Mouse (Mus musculus) hindbrain, embryonic 14.5 days (tissue): ENCODE measurements around the gene Rpa1. TPM values are rescaled to one million over a fixed set of nuclear protein-coding genes. Genes with fewer than 3 reads are reported as not detected.

Experiments
- ATAC-seq: fragments of 200-750 bp; cut with Nextera tagmentation; 2 replicates; pipeline ENCODE4 v1.8.0; 2017; ENCODE audit warnings: moderate number of reproducible peaks, mild to moderate bottlenecking, moderate TSS enrichment, moderate library complexity; ENCODE audit not compliant: low FRiP score
- DNase-seq: peaks from one replicate; pipeline ENCODE4 v3.0.0-alpha.2; 2015; ENCODE audit warnings: low spot score
- H3K27ac ChIP-seq: fragments of 300-500 bp; sonication (generic); 2 replicates; pipeline ENCODE4 v1.5.1; 2014; ENCODE audit warnings: mild to moderate bottlenecking, moderate library complexity
- H3K27me3 ChIP-seq: fragments of 300-500 bp; sonication (generic); 2 replicates; pipeline ENCODE4 v1.6.1; 2014; ENCODE audit warnings: mild to moderate bottlenecking, low read length, mixed read lengths; ENCODE audit not compliant: control insufficient read depth, insufficient read depth
- H3K36me3 ChIP-seq: fragments of 300-500 bp; sonication (generic); replicated peaks from 2 replicates; pipeline ENCODE4 v1.6.1; 2014; ENCODE audit not compliant: control insufficient read depth, insufficient read depth
- H3K4me1 ChIP-seq: fragments of 300-500 bp; sonication (generic); replicated peaks from 2 replicates; pipeline ENCODE4 v1.6.1; 2014; ENCODE audit warnings: antibody characterized with exemption, low read length, mixed read lengths; ENCODE audit not compliant: control insufficient read depth, insufficient read depth
- H3K4me2 ChIP-seq: fragments of 300-500 bp; sonication (generic); replicated peaks from 2 replicates; pipeline ENCODE4 v1.6.1; 2014; ENCODE audit warnings: mild to moderate bottlenecking, moderate library complexity
- H3K4me3 ChIP-seq: fragments of 300-500 bp; sonication (generic); replicated peaks from 2 replicates; pipeline ENCODE4 v1.5.1; 2014; ENCODE audit warnings: mild to moderate bottlenecking, low read length
- H3K9ac ChIP-seq: fragments of 300-500 bp; sonication (generic); 2 replicates; pipeline ENCODE4 v1.6.1; 2014
- H3K9me3 ChIP-seq: fragments of 300-500 bp; sonication (generic); 2 replicates; pipeline ENCODE4 v1.6.1; 2016; ENCODE audit warnings: low read length; ENCODE audit not compliant: control insufficient read depth
- WGBS: fragments of 180-500 bp; shearing (Covaris S2); extraction: QIAGEN DNeasy Blood & Tissue Kit; methylation state at CpG from one replicate; pipeline ENCODE4 v1.1.7; 2014; 5-methylcytosine and 5-hydroxymethylcytosine counted together
- polyA plus RNA-seq: library from polyadenylated mRNA; unstranded; fragments of >200 nt; fragmentation: Nextera tagmentation; extraction: Ambion mirVana; gene quantifications from 2 replicates; pipeline ENCODE4 v1.2.1, GENCODE M21; 2014

Gene Rpa1
- polyA plus RNA-seq, 1 experiment from 2014 or later: 48.0 TPM

- Histone ChIP-seq H3K4me1 (peaks cover 42% of the 10 kb centered on the region), H3K36me3 (no peaks in the 10 kb centered on the region), H3K4me3 (no peak overlapping the region), H3K27me3 (no peaks in the 10 kb centered on the region), H3K27ac (0 out of 2 replicates have a peak overlapping the region, but pooled peaks have one; percentile 12), H3K9ac (no peak overlapping the region), H3K9me3 (no peaks in the 10 kb centered on the region), H3K4me2 (no peak overlapping the region)
- DNase-seq (no peak), ATAC-seq (no peak)
- 75% methylated on average over 9 of the region's 9 CpGs for WGBS
Observed at GRCm38 (mm10) chr11:75294862-75295261, 53.3 kb downstream of the Rpa1 start.

- H3K4me3 ChIP-seq: no peak overlapping the region
- ATAC-seq (no peak), DNase-seq (no peak)
- H3K27ac ChIP-seq: peak overlapping the region; percentile 60
- H3K4me2 ChIP-seq: peak overlapping the region; percentile 23
- H3K4me1 ChIP-seq: peaks cover 41% of the 10 kb centered on the region
- H3K9me3 ChIP-seq: no peaks in the 10 kb centered on the region
- H3K9ac ChIP-seq: no peak overlapping the region; the same call in 1 of the 2 replicates
- 45% methylated on average over 21 of the region's 21 CpGs for WGBS
- no peaks in the 10 kb centered on the region for H3K36me3 ChIP-seq
- no peaks in the 10 kb centered on the region for H3K27me3 ChIP-seq
Observed at GRCm38 (mm10) chr11:75293852-75294361, 54.2 kb downstream of the Rpa1 start.

- H3K9me3 ChIP-seq: no peaks in the 10 kb centered on the region
- H3K4me3 ChIP-seq: no peak overlapping the region
- H3K36me3 ChIP-seq: no peaks in the 10 kb centered on the region
- 67% methylated on average over 7 of the region's 7 CpGs for WGBS
- DNase-seq: no peak
- peaks cover 36% of the 10 kb centered on the region for H3K4me1 ChIP-seq
- no peak overlapping the region for H3K9ac ChIP-seq
- H3K4me2 ChIP-seq: peak overlapping the region; percentile 30
- no peaks in the 10 kb centered on the region for H3K27me3 ChIP-seq
- H3K27ac ChIP-seq: peak overlapping the region; percentile 70
- 0 out of 2 replicates have a peak, but pooled peaks have one; percentile 51 for ATAC-seq
Observed at GRCm38 (mm10) chr11:75292281-75292680, 55.8 kb downstream of the Rpa1 start.

GRCm38 (mm10) chr11:75291389-75292215, 56.5 kb downstream of the Rpa1 start:
- DNase-seq (no peak), ATAC-seq (0 out of 2 replicates have a peak, but pooled peaks have one; percentile 38)
- Histone ChIP-seq H3K4me2 (peak overlapping the region; percentile 30), H3K27me3 (no peaks in the 10 kb centered on the region), H3K27ac (peak overlapping the region; percentile 70), H3K36me3 (no peaks in the 10 kb centered on the region), H3K9ac (no peak overlapping the region; the same call in 1 of the 2 replicates), H3K9me3 (no peaks in the 10 kb centered on the region), H3K4me3 (no peak overlapping the region), H3K4me1 (peaks cover 36% of the 10 kb centered on the region)
- 21% methylated on average over 25 of the region's 25 CpGs for WGBS

- Histone ChIP-seq H3K27me3 (no peaks in the 10 kb centered on the region), H3K4me3 (no peak overlapping the region), H3K36me3 (no peaks in the 10 kb centered on the region), H3K27ac (peak overlapping the region; percentile 43), H3K9me3 (no peaks in the 10 kb centered on the region), H3K4me2 (peak overlapping the region; percentile 30; the same call in 1 of the 2 replicates), H3K4me1 (peaks cover 36% of the 10 kb centered on the region), H3K9ac (no peak overlapping the region)
- ATAC-seq (peak; percentile 79), DNase-seq (peak; percentile 97)
- 14% methylated on average over 6 of the region's 6 CpGs for WGBS
Observed at GRCm38 (mm10) chr11:75290566-75291271, 57.4 kb downstream of the Rpa1 start.

- Histone ChIP-seq H3K4me1 (peaks cover 29% of the 10 kb centered on the region), H3K27me3 (no peaks in the 10 kb centered on the region), H3K9ac (no peak overlapping the region), H3K4me2 (no peak overlapping the region), H3K27ac (no peak overlapping the region), H3K4me3 (no peak overlapping the region), H3K36me3 (no peaks in the 10 kb centered on the region), H3K9me3 (no peaks in the 10 kb centered on the region)
- ATAC-seq (no peak), DNase-seq (no peak)
- WGBS: 54% methylated on average over 2 of the region's 2 CpGs
Observed at GRCm38 (mm10) chr11:75289120-75289519, 59.0 kb downstream of the Rpa1 start.

GRCm38 (mm10) chr11:75288517-75288916, 59.6 kb downstream of the Rpa1 start:
- H3K27ac ChIP-seq: no peak overlapping the region
- WGBS: 87% methylated on average over 8 of the region's 8 CpGs
- H3K4me3 ChIP-seq: no peak overlapping the region
- H3K36me3 ChIP-seq: no peaks in the 10 kb centered on the region
- no peak overlapping the region for H3K9ac ChIP-seq
- no peaks in the 10 kb centered on the region for H3K9me3 ChIP-seq
- ATAC-seq: no peak
- H3K4me2 ChIP-seq: no peak overlapping the region
- DNase-seq: no peak
- no peaks in the 10 kb centered on the region for H3K27me3 ChIP-seq
- peaks cover 27% of the 10 kb centered on the region for H3K4me1 ChIP-seq

GRCm38 (mm10) chr11:75287940-75288339, 60.2 kb downstream of the Rpa1 start:
- peaks cover 5% of the 10 kb centered on the region; the same call in 1 of the 2 replicates for H3K27me3 ChIP-seq
- no peaks in the 10 kb centered on the region for H3K36me3 ChIP-seq
- H3K9ac ChIP-seq: no peak overlapping the region
- H3K9me3 ChIP-seq: no peaks in the 10 kb centered on the region
- no peak overlapping the region for H3K27ac ChIP-seq
- DNase-seq: no peak
- H3K4me1 ChIP-seq: peaks cover 23% of the 10 kb centered on the region
- no peak for ATAC-seq
- no peak overlapping the region for H3K4me2 ChIP-seq
- 75% methylated on average over 10 of the region's 10 CpGs for WGBS
- no peak overlapping the region for H3K4me3 ChIP-seq

GRCm38 (mm10) chr11:75286868-75287267, 61.3 kb downstream of the Rpa1 start:
- H3K36me3 ChIP-seq: no peaks in the 10 kb centered on the region
- DNase-seq (no peak), ATAC-seq (no peak)
- whole genome bisulfite sequencing: 93% methylated on average over 4 of the region's 4 CpGs
- peaks cover 14% of the 10 kb centered on the region; the same call in 1 of the 2 replicates for H3K27me3 ChIP-seq
- peaks cover 23% of the 10 kb centered on the region for H3K4me1 ChIP-seq
- H3K4me3 ChIP-seq: no peak overlapping the region
- no peak overlapping the region for H3K27ac ChIP-seq
- no peak overlapping the region for H3K9ac ChIP-seq
- no peaks in the 10 kb centered on the region for H3K9me3 ChIP-seq
- no peak overlapping the region for H3K4me2 ChIP-seq
